Mouse (Mus musculus) brain, embryonic 18.5 days (tissue): Measurements from ENCODE around the gene Tmc5.
A peak's percentile ranks its signal among the peaks of the same experiment; 100 is the strongest.

Experiments
- DNase-seq: peaks from one replicate; pipeline ENCODE4 v3.0.0-alpha.2; 2012; ENCODE audit warnings: low read depth, low spot score

Gene Tmc5

DNA sequence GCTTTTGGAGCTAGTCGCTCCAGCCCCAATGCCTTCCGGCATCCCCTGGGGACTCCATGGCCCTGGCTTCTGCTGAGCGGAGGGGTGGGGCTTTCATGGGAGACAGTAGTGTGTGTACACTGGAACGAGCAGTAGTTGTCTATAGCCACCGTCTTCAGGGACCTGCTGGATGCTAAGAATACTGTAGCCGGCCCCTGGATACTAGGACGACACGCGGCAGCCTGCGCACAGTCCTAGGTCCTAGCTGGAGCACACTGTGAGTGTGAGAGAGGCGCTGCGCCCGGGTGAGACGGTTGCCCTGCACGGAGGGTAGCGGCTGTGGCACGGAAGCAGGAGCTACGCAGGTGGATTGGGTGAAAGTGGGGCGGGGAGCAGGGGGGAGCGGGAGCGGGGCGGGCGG lies at the start of gene Tmc5:
TSS of gene Tmc5 (plus strand) at position 97 of the 400 bp plus-strand sequence.
- DNase-seq = no peak

DNA sequence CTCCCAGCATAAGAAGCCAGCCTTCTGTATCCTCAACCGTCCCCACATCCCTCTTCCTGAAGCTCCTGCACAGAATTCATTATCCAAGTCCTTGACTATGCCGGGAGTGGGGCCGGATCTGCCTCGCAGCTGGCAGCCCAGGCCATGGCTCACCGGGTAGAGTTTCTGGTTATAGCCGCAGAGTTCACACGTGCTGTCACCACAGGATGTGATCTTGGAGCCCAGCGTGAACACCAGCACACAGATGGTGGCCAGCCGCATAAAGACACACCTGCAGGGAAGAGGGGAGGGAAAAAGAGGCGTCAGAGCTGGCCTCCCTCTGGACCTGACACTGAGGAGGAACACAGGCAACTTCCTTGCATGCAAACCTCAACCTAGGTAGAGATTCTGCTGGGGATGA lies 49.6 kb upstream of the Tmc5 start:
- DNase-seq = no peak

DNA sequence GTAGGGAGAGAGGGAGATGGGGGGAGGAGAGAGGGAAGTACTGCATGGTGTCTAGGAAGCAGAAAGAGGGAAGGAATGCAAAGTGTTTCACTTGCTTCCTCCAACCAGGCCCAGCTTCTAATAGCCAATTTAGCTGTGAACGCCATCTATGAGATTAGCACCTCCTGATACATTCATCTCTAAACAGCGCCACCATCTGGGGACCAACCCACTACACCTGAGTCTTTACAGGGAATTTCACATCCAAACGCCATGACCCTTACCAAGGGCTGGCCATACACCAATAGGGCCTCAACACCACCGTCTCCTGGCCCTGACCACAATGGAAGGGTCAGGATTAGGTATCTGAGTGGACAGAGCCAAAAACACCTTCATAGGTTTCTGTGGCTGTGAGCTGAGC lies 43.2 kb upstream of the Tmc5 start:
- DNase-seq = no peak

DNA sequence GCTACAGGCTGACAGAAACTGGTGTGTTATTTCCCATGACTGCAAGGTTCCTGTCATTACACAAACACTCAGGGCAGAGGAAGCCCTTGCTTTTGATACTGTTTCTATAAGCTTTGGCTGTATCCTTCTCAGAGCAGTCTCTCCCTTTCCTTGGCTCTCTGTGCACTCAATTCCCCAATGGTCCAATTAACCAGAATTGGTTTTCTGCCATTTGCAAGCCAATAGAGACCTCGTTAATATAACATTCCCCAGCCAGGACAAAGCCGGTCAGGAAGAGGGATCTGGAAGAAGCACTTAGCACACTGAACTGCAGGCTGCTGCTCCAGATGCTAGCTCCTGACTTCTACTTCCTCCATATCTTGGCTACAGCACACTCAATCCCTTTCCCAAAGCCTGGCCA lies 42.8 kb upstream of the Tmc5 start:
- no peak for DNase-seq

DNA sequence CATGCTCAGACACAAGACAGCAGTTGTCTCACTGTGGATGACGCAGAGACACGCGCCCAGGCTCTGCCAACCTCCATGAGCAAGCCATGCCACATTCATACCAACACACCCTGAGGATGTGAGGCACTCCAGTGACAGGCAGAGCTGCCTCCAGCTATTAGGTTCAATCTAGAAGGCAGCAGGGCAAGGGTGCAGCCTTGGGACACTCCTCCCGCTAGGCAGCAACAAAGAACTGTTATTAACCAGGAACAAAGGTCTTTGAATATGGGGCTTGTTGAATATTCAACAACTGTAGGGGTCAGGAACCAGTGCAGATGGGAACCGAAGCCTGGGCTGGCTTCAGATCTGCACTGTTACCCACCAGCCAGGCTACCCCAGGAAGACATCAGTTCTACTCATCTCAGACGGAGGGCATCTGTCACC lies 28.0 kb upstream of the Tmc5 start:
- no peak for DNase-seq

DNA sequence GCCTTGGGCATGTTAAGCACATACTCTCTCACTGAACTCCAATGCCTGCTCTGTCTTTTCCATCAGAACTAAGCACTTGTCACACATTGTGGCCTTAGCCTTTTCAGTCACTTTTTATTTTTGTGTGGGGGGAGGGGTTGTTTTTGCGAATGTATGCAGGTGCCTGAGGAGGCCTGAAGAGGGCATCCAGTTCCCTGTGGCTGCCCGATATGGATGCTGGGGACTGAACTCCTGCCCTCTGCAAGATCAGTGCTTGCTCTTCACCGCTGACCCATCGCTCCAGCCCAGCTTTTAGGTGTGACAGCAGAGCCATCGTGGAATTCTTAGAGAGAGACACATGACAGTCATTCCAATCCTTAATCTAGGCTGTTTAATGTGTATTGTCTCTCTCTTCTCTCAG lies 25.7 kb upstream of the Tmc5 start:
- DNase-seq = no peak

DNA sequence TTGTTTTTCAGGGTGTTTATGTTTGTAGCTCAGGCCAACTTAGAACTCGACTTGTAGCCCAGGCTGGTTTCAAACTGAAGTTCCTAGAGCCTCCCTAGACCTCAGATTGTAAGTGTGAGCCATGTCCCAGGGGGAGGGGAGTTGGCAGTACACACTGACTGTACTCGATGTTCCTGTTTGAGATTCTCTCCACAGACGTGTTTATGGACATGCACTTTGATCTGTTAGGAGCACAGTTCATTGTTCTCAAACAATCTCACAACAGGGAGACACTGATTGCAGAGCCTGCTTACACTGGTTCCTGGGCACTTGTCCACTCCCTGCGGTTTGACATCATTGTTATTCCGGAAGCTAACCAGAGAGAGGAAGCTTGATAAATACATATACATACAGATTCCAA lies 25.1 kb upstream of the Tmc5 start:
- no peak for DNase-seq

DNA sequence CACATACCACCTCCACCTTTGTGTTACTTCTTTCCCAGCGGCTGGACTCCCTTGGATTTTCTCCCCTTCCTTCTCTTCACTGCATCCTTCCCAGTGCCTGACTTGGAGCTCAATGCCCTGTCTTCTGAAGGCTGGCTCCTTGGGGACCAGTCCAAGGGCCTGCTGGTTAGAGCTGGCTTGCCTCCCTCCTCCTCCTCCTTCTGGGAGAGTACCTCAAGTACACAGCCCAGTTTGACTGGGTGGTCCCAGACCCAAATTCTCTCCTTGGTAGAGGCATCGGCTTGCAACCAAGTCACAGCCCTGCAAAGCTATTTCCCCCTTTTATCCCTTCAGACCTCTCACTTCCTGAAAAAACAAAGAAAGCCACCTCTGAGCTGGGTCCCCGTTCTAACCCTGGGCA lies 18.8 kb upstream of the Tmc5 start:
- DNase-seq = no peak

DNA sequence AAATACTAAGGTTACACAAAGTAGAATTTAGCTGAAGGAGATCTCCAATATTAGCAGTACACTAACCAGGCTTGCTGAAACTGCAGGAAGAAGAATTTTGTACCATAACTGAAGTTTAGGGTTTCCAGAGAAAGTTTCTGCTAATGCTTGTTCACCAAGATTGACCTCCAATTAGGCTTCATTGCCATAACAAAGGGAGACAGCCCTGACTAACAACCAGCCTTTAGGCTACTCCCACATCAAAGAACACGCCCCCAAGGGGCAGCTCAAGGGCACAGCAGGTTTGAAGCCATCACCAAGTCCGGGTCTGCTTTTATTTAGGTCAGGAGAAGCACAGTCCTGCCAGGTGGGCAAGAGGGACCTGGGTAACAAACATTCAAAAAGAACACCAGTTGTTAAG lies 17.2 kb upstream of the Tmc5 start:
- DNase-seq = no peak

DNA sequence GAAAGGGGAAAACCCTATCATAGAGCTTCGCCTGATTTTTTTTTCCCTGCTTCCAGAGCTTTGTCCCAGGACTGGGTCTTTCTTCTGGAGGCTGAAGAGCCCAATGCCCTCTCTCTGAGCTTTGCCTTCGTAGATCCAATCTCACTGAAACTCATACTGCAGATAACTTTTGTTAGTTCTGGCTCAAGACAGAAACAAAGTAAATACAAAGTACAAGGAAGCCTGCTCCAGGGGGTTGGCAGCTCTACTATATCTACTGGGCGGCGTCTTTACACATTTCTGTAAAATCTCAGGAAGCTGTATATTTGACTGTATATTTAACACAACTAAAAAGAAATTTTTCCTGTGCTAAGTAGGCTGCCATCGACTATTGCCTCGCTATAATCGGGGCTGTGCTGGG lies 13.3 kb upstream of the Tmc5 start:
- DNase-seq = no peak

DNA sequence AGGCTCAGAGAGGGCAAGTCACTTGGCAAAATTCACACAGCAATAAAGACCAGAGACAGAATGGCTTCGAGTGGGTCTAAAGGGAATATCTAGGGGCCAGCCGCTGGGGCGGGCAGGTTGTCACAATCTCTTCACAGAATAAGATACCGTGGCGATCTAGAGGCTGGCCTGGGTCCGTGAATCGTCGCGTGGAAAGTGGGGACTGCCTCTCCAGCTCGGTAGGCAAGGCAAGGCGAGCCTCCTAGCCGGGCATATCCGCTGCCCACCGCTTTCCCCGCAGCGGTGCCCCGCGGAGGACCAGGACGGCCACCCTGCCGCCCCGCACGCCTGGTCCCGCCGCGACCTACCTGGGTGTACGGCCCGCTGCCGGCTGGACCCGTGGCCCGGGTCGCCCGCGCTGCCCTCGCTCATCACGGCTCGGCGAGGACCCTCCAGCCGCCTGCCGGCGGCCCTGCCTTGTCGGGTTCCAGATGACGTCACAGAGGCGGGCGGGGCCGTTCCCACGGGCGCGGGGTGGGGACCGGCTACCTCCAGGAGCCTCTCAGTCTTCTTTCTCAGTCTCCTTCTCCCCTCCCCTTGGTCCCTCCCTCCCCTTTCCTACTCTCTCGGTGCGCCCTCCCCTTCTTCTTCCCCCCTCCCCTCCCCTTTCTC lies 12.7 kb upstream of the Tmc5 start, which contains the start of gene Tmc7:
TSS of gene Tmc7 (minus strand) at position 480 of the 651 bp plus-strand sequence.
- peak; percentile 45 for DNase-seq

DNA sequence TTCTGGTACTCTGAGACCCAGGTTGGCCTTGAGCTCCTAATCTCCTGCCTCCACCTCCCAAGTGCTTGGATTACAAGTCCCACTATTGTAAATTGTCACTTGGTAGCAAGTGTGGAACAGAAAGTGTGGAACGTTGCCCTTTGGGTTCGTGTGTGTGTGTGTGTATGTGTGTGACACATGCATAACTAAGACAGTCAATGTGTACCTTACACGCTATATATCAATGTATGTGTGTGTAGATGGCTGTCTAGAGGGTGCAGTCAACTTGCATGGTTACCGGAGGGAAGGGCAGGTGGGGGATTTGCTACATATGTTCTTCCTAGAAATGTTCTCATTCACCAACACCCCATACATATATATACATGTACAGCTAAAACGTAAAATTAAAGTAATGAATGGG lies 12.2 kb upstream of the Tmc5 start:
- no peak for DNase-seq

DNA sequence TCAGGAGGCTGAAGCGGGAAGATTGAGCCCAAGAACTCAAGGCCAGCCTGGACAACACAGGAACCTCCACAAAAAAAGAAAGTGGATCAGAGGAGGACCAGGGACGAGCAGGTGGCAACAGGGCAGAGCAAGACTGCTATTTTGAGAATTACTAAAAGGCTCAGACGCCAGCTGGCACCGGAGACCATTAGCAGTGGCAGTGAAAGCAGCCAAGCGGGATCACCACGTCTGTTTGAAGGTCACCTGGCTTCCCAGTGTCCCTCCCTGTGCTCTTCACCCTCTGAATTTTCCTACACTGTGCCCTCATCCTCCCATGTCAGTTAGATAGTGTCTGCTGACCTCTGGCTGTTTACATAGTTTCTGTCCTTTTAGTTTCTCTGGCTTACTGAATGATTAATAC lies 11.2 kb upstream of the Tmc5 start:
- DNase-seq = no peak

DNA sequence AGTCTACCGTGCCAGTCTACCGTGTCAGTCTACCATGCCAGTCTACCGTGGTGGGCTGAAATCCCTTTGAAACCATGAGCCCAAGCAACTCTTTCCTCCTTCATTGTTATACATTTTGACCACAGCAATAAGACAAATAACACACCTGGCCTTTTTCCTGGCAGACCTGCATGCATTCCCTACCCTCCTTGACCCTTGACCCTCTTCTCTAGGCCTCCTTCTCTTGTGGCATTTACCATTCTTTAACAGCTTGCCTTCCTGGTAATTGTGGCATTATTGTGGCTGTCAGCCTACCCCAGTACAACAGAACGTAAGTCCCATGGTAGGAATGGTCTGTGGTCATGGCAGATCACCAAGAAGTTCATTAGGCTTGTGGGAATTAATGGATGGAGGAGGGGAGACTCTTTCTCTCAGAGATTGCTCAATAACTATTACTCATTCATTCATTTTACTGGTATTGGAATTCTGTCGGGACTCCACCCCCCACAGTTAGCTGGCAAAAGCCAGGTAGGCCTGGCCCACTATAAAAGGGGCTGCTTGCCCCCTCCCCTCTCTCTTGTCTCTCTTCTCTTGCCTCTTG lies 6.3 kb upstream of the Tmc5 start:
- DNase-seq = no peak

DNA sequence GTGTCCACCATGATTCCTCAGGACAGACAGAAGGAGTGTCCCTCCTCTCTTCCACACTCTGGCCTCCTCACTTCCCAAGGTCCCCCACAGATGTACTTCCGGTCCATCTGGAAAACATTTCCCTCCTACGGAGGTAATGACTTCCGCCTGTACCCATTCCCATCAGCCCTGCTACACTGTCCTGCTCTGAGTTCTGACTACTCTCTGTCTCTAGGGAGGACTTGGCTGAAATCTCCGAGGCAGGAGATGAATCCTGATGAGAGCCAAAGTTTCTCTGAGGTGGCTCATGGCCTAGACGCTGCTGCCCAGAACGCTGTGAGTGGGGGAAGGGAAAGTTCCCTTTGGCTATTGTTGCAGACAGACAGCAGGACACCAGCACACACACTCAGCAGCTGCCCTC lies 5.0 kb upstream of the Tmc5 start:
- DNase-seq = no peak

DNA sequence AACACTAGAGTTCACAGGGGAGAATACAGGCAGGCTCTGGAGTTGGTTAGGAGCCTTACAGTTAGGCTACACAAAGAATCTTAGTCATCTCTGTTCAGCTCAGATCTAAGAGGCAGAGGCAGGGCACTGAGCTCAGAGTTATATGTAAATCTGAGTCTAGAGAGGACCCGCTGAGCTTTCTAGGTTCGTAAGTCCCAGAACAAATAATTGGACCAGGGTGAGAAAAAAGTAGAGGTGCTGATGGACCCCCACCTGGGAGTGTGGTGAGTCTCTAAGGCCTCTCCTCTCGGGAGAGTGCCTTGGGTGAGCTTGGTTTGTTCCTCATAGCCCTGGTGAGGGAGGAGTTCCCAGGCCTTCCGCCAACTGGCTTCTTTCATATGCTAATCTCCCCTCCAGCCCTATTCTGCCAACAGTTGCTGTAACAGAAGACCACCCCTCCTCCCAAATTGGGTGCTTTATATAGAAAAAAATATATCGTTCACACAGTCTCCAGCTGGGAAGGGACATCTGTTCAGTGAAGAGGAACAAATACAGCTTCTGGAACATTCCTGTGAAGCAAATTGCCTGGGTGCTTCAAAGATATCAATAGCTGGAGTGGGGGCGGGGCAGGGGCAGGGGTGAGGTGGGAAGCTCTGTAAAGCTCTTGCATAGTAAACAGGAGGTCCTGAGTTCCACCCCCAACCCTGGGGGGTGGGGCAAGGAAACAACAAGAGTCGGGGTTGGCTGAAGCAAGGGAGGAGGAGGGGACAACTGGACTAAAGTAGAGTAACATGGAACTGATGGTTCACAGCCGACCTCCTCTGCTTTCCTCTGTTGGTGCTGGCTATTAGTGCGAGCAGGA lies 3.3 kb upstream of the Tmc5 start:
- DNase-seq = peak; percentile 87

DNA sequence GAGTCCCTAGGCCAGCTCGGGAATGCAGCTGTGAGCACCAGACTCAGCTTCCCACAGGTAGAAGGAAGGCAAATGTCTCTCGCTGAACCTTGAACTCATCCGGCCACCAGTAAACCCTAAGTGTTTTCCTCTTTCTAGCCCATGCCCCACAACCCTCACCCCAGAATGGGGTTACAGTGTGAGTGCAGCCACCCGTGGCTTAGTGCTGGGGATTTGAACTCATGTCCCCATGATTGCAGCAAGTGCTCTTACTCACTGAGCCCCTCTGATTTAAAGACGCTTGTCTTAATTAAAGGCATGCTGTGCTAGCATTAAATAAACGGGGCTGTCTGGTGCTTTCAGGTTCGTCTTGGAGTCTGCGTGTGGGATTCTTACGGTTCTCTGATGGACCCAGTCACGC lies 2.5 kb upstream of the Tmc5 start:
- DNase-seq = no peak

DNA sequence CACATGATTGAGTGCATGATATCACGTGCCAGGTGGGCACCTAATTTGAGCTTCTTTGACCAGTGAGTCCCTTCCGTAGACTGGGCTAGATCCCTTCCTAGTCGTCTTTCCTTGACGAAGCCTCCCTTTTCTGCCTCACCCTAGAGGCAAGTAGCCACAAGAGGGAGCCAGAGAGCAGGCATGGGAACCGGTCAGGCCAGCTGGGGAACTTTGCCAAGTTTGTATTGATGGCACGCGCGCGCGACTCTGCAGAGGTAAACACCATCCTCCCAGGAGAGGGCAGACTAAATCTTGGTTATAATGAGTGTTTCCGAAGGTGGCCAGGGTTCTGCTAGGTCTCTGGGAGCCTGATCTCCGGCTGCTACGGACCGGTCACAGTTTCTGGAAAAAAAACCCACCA lies 1.9 kb upstream of the Tmc5 start:
- peak; percentile 67 for DNase-seq

DNA sequence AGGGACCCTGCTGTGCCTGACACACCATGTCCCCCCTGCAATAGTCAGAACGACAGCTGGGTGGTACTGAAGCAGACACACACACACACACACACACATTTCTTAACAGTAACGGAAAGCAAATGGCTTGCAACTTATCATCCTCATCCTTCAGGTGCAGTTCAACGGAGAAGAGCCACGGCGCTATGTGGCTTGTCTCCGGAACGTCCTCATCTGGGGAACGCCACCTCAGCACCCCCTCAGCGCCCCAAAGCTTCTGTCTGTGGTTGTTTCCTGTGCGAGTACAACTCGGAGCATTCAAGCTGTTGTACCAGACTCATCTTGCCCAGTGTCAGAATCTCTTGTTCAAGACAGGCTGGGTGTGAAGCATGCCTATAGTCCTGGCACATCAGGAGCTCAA lies 826 bp upstream of the Tmc5 start:
- DNase-seq = no peak

DNA sequence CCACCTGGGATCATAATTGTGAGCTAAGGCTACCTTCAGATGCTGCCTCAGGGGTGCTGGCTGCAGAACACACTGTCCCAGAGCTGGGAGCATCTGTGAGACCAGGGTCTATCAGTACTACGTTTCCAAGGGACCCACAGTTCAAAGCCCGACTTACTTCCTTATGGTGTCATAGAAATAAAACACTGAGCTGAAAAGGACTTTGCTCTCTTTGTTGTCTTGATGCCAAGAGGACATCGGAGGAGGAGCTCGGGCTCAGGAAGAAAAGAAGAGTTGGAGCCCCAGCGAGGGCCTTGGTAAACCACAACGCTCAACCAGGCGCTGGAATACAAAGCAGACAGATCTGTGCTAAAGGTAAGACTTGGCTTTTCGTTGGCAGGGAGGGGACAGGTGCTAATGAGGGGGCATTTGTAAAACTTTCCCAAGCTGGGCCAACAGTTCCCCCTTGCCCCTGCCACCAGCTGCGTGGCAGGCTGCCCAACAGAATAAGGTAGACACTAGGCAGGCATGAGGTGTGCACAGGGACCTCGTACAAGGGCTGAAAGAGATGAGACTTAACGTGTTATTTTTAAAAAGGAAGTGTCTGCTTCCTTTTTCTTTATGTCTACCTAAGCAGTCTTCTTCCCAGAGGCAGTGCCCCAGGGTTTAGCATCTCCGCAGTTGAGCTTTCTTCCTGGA lies 3.0 kb downstream of the Tmc5 start:
- DNase-seq = no peak

DNA sequence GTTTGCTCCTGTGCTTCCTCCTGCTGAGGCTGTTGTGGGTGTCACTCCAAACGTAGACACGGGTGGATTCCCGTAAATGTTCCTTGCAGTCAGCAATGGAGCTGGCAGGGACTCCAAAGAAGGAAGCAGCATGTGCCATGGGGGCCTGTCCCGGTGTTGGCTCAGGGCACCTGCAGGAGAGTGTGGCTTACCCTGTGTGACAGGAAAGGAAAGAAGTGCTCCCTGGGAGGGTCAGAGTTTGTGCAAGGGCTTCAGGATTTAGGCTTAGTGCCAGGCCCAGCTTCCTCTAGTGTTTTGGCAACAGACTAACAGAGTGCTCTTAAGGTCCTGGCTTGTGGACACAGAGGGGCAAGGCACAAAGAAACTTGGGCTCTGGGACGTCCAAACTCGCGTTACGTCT lies 7.7 kb downstream of the Tmc5 start:
- no peak for DNase-seq

DNA sequence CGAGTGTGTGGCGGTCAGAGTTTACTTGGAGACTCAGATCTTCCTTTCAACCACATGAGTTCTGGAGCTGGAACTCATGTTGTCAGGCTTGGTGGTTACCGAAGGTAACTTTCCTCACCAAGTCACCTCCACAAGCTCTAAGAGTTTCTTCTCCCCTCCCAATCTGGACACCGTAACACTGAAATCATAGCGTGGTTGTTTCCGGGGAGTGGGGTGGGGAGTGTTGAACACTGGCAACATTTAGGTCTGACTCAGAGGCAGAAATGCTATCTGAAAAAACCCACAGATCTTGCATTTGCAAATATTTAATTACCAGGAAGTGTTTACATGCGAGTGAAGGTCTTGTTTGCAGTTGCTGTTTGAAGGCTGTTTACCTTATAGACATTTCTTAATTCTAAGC lies 12.7 kb downstream of the Tmc5 start:
- DNase-seq = no peak
